Mouse (Mus musculus) kidney, embryonic 16.5 days (tissue): Measurements from ENCODE around the gene Calcrl. TPM values are rescaled to one million over a fixed set of nuclear protein-coding genes. Genes with fewer than 3 reads are reported as not detected.

Experiments used
- ATAC-seq: fragments of 200-750 bp; cut with Nextera tagmentation; 2 replicates; pipeline ENCODE4 v1.8.0; 2017; ENCODE audit warnings: moderate TSS enrichment; ENCODE audit not compliant: low FRiP score, low TSS enrichment
- H3K27ac ChIP-seq: fragments of 300-500 bp; sonication (generic); 2 replicates; pipeline ENCODE4 v1.5.1; 2014; ENCODE audit warnings: low read length
- H3K27me3 ChIP-seq: fragments of 300-500 bp; sonication (generic); 2 replicates; pipeline ENCODE4 v1.6.1; 2014; ENCODE audit warnings: low read length, control low read depth, mixed read lengths; ENCODE audit not compliant: insufficient read depth
- H3K36me3 ChIP-seq: fragments of 300-500 bp; sonication (generic); 2 replicates; pipeline ENCODE4 v1.6.1; 2014; ENCODE audit warnings: low read length, control low read depth, mixed read lengths; ENCODE audit not compliant: insufficient read depth
- H3K4me1 ChIP-seq: fragments of 300-500 bp; sonication (generic); 2 replicates; pipeline ENCODE4 v1.6.1; 2014; ENCODE audit warnings: low read length, control low read depth, mixed read lengths; ENCODE audit not compliant: insufficient read depth
- H3K4me2 ChIP-seq: fragments of 300-500 bp; sonication (generic); replicated peaks from 2 replicates; pipeline ENCODE4 v1.6.1; 2014; ENCODE audit warnings: low read depth, low read length
- H3K4me3 ChIP-seq: fragments of 300-500 bp; sonication (generic); 2 replicates; pipeline ENCODE4 v1.5.1; 2014; ENCODE audit warnings: mild to moderate bottlenecking, low read length
- H3K9ac ChIP-seq: fragments of 300-500 bp; sonication (generic); replicated peaks from 2 replicates; pipeline ENCODE4 v1.6.1; 2014; ENCODE audit warnings: low read length
- H3K9me3 ChIP-seq: fragments of 300-500 bp; sonication (generic); 2 replicates; pipeline ENCODE4 v1.6.1; 2016; ENCODE audit warnings: low read length, control low read depth
- WGBS: fragments of 180-500 bp; shearing (Covaris S2); extraction: QIAGEN DNeasy Blood & Tissue Kit; methylation state at CpG from one replicate; pipeline ENCODE4 v1.1.7; 2014; 5-methylcytosine and 5-hydroxymethylcytosine counted together
- polyA plus RNA-seq: library from polyadenylated mRNA; unstranded; fragments of >200 nt; fragmentation: Nextera tagmentation; extraction: Ambion mirVana; gene quantifications from 2 replicates; pipeline ENCODE4 v1.2.1, GENCODE M21; 2015

The Calcrl gene
- polyA plus RNA-seq, 1 experiment from 2014 or later: 64.7 TPM

GRCm38 (mm10) chr2:84292351-84293000, 132.7 kb downstream of the Calcrl start:
- Histone ChIP-seq H3K27me3 (no peaks in the 10 kb centered on the region), H3K9ac (no peak overlapping the region), H3K9me3 (no peaks in the 10 kb centered on the region), H3K4me3 (no peak overlapping the region), H3K4me2 (no peak overlapping the region), H3K4me1 (peaks cover 7% of the 10 kb centered on the region), H3K27ac (no peak overlapping the region), H3K36me3 (no peaks in the 10 kb centered on the region)
- ATAC-seq: no peak
- WGBS: 80% methylated on average over 4 of the region's 4 CpGs

- 79% methylated on average over 7 of the region's 7 CpGs for WGBS
- Histone ChIP-seq H3K4me3 (no peak overlapping the region), H3K9ac (no peak overlapping the region), H3K4me1 (no peaks in the 10 kb centered on the region), H3K4me2 (no peak overlapping the region), H3K27ac (no peak overlapping the region), H3K9me3 (no peaks in the 10 kb centered on the region), H3K27me3 (no peaks in the 10 kb centered on the region), H3K36me3 (no peaks in the 10 kb centered on the region)
- ATAC-seq: no peak
These were observed 136.2 kb downstream of the Calcrl start for GRCm38 (mm10) chr2:84288940-84289557.

Other genes with a start within 250 kb of the Calcrl start
- 37.2 and 40.2 TPM in 2 replicates for gene Tfpi, start 51.4 kb upstream of the Calcrl start, polyA plus RNA-seq
- 55.7 and 59.3 TPM in 2 replicates for gene Ctnnd1, start 225.4 kb upstream of the Calcrl start, polyA plus RNA-seq
- gene Btbd18, start 233.7 kb upstream of the Calcrl start, polyA plus RNA-seq: 0.14 and 0.22 TPM in 2 replicates
- gene Selenoh, start 245.4 kb upstream of the Calcrl start, polyA plus RNA-seq: 304 and 332 TPM in 2 replicates